Mouse (Mus musculus) ES-Bruce4 (cell line): Measurements from ENCODE around the gene Ncapg. TPM values are rescaled to one million over a fixed set of nuclear protein-coding genes. Genes with fewer than 3 reads are reported as not detected.

Experiments used
- H3K27ac ChIP-seq: 2 replicates; pipeline ENCODE4 v1.5.1; 2012; ENCODE audit warnings: low read length, inconsistent platforms; ENCODE audit not compliant: insufficient read depth
- H3K27me3 ChIP-seq: 2 replicates; pipeline ENCODE4 v1.6.1; 2012; ENCODE audit warnings: mild to moderate bottlenecking, low read length, inconsistent platforms; ENCODE audit not compliant: control insufficient read depth, poor library complexity, insufficient read depth, severe bottlenecking
- H3K36me3 ChIP-seq: 2 replicates; pipeline ENCODE4 v1.6.1; 2012; ENCODE audit warnings: inconsistent platforms, mild to moderate bottlenecking, low read length, moderate library complexity; ENCODE audit not compliant: control insufficient read depth, poor library complexity, insufficient read depth, severe bottlenecking
- H3K4me1 ChIP-seq: one replicate; pipeline ENCODE4 v1.8.1; 2011; ENCODE audit warnings: low read length; ENCODE audit not compliant: control insufficient read depth, insufficient read depth
- H3K4me3 ChIP-seq: 2 replicates; pipeline ENCODE4 v1.5.1; 2011; ENCODE audit warnings: low read depth, mild to moderate bottlenecking, low read length
- H3K9ac ChIP-seq: 2 replicates; pipeline ENCODE4 v1.6.1; 2012; ENCODE audit warnings: low read depth, mild to moderate bottlenecking, inconsistent platforms; ENCODE audit not compliant: poor library complexity, severe bottlenecking
- H3K9me3 ChIP-seq: replicated peaks from 2 replicates; pipeline ENCODE4 v1.6.1; 2012; ENCODE audit warnings: mild to moderate bottlenecking, low read length, inconsistent platforms; ENCODE audit not compliant: control insufficient read depth, poor library complexity, insufficient read depth, severe bottlenecking
- CTCF ChIP-seq: IDR thresholded peaks from one replicate; pipeline ENCODE4 v1.8.1; 2011; ENCODE audit warnings: low read depth, low read length
- EP300 ChIP-seq: IDR thresholded peaks from 2 replicates; pipeline ENCODE4 v1.6.1; 2011; ENCODE audit warnings: low read depth, low read length; ENCODE audit not compliant: insufficient read depth
- POLR2A ChIP-seq: IDR thresholded peaks from one replicate; pipeline ENCODE4 v1.8.1; 2011; ENCODE audit warnings: low read length; ENCODE audit not compliant: insufficient read depth
- polyA plus RNA-seq: library from polyadenylated mRNA; stranded (reverse); fragments of >200 nt; gene quantifications from 2 replicates; pipeline ENCODE4 v1.2.4, GENCODE M21; 2011; ENCODE audit warnings: low read depth; ENCODE audit not compliant: missing spikeins, insufficient read depth, insufficient read length

Ncapg gene
- polyA plus RNA-seq, 1 experiment = 109 TPM

DNA sequence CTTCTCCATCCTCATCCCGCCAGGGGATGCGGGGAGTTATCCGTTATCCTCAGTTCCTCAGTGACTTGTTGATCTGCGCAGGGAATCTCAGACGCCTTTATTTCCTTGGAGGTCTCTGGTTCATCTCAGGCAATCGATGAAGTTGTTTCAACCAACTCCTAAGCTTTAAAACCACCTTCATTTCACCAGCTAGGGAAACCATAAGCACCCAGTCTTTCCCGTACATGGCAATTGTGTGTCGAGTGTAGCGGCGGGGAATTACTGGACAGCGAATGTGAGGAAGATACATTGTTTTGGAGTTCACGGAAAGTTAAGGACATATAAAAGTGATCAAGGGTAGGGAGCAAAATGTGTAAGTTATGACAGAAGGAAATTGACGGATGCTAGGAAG is 556 bp downstream of the Ncapg start:
- peak overlapping the region; percentile 19 for H3K27ac ChIP-seq
- no peaks in the 10 kb centered on the region for H3K27me3 ChIP-seq
- H3K4me3 ChIP-seq = peak overlapping the region; percentile 82
- peaks cover 10% of the 10 kb centered on the region for H3K36me3 ChIP-seq
- peak overlapping the region; percentile 93 for H3K9ac ChIP-seq
- no peak for TF ChIP-seq CTCF
- no peak for TF ChIP-seq EP300
- no peaks in the 10 kb centered on the region for H3K4me1 ChIP-seq
- no peaks in the 10 kb centered on the region for H3K9me3 ChIP-seq

DNA sequence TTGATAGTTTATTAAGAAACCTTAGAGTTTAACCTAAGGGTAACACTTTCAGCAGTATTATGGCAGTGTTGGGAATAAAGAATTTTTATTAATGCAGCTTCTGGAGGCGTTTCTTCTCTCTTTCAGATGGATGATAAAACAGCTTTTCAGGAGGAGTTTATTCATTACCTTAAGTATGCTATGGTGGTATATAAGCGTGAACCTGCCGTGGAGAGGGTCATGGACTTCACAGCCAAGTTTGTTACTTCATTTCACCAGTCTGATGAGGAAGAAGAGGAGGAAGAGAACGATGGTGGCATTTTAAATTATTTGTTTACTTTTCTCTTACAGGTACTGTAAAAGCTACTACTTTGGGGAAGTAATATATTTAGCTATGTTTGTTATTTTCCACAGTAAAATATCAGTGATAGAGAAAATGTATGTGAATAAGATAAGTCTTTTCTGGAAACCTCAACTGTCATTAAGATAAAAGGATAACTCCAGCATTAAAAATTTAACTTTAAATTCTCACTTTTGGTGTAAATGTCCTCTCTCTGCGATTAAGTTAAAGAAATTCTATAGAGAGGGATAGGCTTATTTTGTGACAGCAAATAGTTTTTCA is 1.3 kb downstream of the Ncapg start:
- no peak overlapping the region for H3K4me3 ChIP-seq
- H3K36me3 ChIP-seq = peaks cover 13% of the 10 kb centered on the region
- no peak overlapping the region for H3K9ac ChIP-seq
- H3K4me1 ChIP-seq = no peaks in the 10 kb centered on the region
- TF ChIP-seq EP300 (no peak), CTCF (no peak), POLR2A (no peak)
- no peaks in the 10 kb centered on the region for H3K9me3 ChIP-seq
- no peak overlapping the region for H3K27ac ChIP-seq
- H3K27me3 ChIP-seq = no peaks in the 10 kb centered on the region

- no peak for TF ChIP-seq POLR2A
- no peak for TF ChIP-seq CTCF
- TF ChIP-seq EP300 = no peak
- Histone ChIP-seq H3K4me3 (no peak overlapping the region), H3K27ac (no peak overlapping the region), H3K36me3 (peaks cover 16% of the 10 kb centered on the region), H3K9ac (no peak overlapping the region), H3K4me1 (no peaks in the 10 kb centered on the region), H3K9me3 (no peaks in the 10 kb centered on the region), H3K27me3 (no peaks in the 10 kb centered on the region)
Measured at GRCm38 (mm10) chr5:45675032-45675431, 5.3 kb downstream of the Ncapg start.

DNA sequence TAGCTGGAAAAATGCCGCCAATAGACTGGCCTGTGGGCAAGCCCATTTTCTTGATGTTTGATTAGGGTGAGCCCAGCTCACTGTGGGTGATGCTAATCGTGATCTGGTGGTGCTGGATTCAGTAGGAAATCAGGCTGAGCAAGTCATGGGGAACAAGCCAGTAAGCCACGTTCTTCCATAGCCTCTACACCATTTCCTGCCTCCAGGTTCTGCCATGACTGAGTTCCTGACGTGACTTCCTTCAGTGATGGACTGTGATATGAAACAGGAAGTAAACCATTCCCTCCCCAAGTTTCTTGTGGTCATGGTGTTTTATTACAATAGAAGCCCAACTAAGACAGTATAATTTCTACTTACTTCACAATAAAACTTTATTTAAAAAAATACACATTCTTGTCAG is 7.9 kb downstream of the Ncapg start:
- Histone ChIP-seq H3K27ac (no peak overlapping the region), H3K36me3 (peaks cover 13% of the 10 kb centered on the region), H3K27me3 (no peaks in the 10 kb centered on the region), H3K9me3 (no peaks in the 10 kb centered on the region), H3K9ac (no peak overlapping the region), H3K4me3 (no peak overlapping the region), H3K4me1 (no peaks in the 10 kb centered on the region)
- no peak for TF ChIP-seq CTCF
- TF ChIP-seq EP300 = no peak
- no peak for TF ChIP-seq POLR2A

DNA sequence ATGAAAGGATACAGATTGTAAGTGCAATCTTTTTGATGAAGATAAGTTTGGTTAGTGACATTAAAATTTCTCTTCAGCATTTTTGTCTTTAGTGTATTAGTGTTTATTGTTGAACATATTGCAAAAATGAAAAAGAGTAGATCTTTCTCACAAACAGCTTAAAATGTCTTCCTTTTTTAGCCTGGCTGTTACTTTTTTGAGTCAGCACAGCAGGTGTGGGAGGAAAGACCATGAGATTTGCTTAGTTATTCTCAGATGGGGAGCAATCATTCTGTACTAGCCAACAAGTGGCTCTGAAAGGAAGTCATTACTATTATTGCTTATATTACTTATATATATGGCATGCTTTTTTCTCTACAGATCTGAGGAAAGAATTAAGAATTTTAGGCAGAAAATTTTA is 10.2 kb downstream of the Ncapg start:
- H3K4me1 ChIP-seq = no peaks in the 10 kb centered on the region
- no peak overlapping the region for H3K27ac ChIP-seq
- no peak for TF ChIP-seq POLR2A
- no peak for TF ChIP-seq CTCF
- TF ChIP-seq EP300 = no peak
- no peak overlapping the region for H3K9ac ChIP-seq
- H3K27me3 ChIP-seq = no peaks in the 10 kb centered on the region
- no peak overlapping the region for H3K4me3 ChIP-seq
- H3K36me3 ChIP-seq = peaks cover 13% of the 10 kb centered on the region
- H3K9me3 ChIP-seq = no peaks in the 10 kb centered on the region

- H3K36me3 ChIP-seq = peaks cover 8% of the 10 kb centered on the region
- no peak overlapping the region for H3K27ac ChIP-seq
- no peak overlapping the region for H3K4me3 ChIP-seq
- no peak overlapping the region for H3K9ac ChIP-seq
- no peaks in the 10 kb centered on the region for H3K27me3 ChIP-seq
- H3K4me1 ChIP-seq = no peaks in the 10 kb centered on the region
- TF ChIP-seq POLR2A (no peak), CTCF (no peak), EP300 (no peak)
- H3K9me3 ChIP-seq = no peaks in the 10 kb centered on the region
Measured at GRCm38 (mm10) chr5:45683388-45683787, 13.7 kb downstream of the Ncapg start.
